Mouse (Mus musculus): Measurements from ENCODE around the gene Pdlim4. TPM values are rescaled to one million over a fixed set of nuclear protein-coding genes. Genes with fewer than 3 reads are reported as not detected.
A peak's percentile ranks its signal among the peaks of the same experiment; 100 is the strongest.

The Pdlim4 gene
- total RNA-seq, 1 experiment from 2014 or later: 2.3 TPM

DNA sequence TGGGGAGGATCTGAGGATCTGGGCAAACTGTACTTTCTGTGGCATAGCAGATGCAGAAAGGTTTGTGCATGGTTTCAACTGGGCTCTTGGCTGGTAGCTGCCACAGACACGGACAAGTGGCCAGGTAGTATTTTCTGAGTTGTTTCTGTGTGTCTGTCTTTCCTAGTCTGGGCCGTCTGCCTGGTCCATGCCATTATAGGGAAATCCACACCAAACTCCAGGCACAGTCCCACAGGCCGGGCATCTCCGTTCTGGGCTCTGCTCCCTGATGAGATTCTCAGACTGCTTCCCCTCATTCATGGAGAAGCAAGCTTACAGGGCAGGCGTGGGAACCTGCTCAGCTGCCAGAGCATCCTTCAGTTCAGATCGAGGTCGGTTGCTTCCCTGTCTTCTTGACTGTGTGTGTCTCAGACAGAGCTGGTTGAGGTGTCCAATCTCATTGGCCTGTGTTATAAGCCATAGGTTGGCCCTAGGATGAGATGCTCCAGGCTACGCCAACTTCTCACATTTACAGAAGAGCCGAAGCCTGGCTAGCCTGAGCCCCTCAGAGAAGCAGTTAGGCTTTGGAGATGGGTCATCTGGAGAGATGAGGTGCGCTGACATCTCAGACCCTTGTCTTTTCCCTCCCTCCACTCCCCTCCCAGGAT, 31.4 kb upstream of the Pdlim4 start, which contains the start of gene P4ha2:
Gene P4ha2, plus strand, starts transcription at position 51 of the 647 bp plus-strand sequence.
- no peak for ATAC-seq (ENCODE audit: extremely low read depth, insufficient number of reproducible peaks, low FRiP score, poor library complexity, severe bottlenecking)

DNA sequence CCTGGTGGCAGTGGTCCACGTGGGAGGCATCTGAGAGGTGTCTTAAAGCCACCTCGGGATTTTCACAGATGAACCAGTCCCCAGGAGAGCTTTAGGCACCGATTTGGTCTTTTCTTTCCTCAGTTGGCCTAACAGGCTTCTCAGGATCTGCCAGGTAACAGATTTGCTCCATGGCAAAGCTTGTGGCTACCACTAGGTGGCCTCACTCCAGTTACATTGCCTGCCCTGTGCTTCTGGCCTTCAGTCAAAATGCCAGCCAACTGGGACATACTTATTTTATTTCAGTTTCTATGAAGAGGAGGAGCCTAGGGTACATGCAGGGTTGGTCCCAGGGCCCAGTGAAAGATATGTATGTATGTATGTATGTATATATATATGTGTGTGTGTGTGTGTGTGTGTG, 24.2 kb upstream of the Pdlim4 start:
- ATAC-seq (ENCODE audit: extremely low read depth, insufficient number of reproducible peaks, low FRiP score, poor library complexity, severe bottlenecking): no peak

DNA sequence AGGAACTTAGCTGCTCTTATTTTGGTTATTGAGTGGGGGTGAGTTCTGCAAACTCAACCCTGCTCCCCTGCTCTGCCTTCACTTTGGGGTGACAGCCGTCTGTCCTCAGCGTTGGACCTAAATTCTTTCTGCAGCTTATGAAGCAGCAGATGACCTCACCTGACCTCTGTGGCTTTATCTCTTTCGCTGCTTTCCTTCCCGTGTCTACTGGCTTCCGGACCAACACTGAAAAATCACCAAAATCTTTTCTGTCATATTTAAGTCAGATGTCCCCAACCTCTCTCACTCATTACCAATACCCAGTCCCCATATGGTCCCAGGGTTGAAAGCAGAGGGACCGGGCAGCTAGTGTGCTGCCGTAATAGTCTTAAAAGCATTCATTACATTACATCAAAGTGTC, 23.4 kb upstream of the Pdlim4 start:
- ATAC-seq (ENCODE audit: extremely low read depth, insufficient number of reproducible peaks, low FRiP score, poor library complexity, severe bottlenecking): no peak

DNA sequence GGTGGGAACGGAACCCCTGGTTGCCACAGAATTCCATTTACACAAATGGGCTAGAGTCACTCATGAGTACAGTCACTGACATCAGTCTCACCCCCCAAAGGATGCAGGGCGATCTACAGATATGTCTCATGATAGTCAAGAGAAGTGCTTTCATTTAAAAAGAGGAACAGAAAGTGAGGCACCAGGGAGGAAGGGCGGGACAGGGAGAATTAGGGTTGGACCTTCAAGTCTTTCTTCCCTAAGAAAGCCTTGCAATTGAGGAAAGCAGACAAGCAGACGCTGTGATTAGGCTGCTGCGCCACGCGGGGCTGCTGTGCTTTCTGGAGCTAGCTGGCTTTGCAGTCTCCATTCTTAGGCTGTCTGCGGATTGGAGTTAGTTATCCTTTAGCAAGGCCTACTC, 22.9 kb upstream of the Pdlim4 start:
- peak; percentile 65; the same call in 1 of the 2 replicates for ATAC-seq (ENCODE audit: extremely low read depth, insufficient number of reproducible peaks, low FRiP score, poor library complexity, severe bottlenecking)

DNA sequence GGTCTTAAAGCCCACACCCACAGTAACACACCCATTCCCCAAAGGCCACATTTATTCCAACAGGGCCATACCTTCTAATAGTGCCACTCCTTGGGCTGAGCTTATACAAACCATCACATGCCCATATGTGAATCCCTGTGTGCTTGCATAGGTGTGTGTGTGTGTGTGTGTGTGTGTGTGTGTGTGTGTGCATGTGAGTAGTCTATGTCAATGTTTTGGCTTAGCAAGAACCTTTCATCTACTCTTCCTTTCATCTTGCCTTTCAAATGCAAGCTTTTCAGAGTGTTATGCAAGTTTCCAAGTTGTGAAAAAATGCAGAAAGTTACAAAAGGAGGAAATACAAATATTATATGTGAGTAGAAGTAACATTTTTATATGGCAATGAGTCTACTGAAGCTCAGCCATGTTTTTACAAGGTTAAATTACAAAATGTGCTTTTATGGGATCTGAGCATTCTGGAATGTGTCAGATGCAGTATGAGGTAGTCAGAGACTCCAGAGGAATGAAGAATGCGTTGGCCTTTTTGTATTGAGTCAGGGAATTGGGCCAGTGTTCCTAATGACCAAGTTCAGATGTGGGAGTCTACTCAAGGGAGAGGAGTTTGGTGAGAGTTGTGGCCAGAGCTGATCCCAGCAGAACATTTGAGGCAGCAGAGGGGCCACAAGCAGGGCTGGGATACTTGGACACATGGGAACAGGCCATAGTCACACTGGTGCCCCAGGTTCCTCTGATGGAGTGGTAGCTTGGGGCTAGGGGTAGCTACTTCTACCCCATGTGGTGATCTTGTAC, 21.5 kb upstream of the Pdlim4 start:
- no peak for ATAC-seq (ENCODE audit: extremely low read depth, insufficient number of reproducible peaks, low FRiP score, poor library complexity, severe bottlenecking)

DNA sequence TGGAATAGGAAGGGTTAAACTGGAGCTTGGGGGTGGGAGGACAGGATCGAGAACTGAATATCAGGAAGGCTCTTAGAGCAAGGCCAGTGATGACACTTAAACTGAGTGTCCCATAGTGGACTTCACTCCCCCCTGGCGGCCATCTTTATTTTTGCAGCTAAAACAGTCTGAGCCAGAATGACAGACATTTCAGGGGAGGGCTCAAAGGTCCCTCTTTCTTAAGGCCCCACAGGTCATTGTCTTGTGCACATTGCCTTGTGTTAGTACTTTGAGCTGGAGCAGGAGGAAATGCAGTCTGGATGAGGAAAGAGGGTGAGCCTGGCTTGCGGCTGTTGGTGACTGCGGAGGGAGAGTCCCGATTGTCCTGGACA, 20.1 kb upstream of the Pdlim4 start:
- peak; percentile 53; the same call in 1 of the 2 replicates for ATAC-seq (ENCODE audit: extremely low read depth, insufficient number of reproducible peaks, low FRiP score, poor library complexity, severe bottlenecking)

DNA sequence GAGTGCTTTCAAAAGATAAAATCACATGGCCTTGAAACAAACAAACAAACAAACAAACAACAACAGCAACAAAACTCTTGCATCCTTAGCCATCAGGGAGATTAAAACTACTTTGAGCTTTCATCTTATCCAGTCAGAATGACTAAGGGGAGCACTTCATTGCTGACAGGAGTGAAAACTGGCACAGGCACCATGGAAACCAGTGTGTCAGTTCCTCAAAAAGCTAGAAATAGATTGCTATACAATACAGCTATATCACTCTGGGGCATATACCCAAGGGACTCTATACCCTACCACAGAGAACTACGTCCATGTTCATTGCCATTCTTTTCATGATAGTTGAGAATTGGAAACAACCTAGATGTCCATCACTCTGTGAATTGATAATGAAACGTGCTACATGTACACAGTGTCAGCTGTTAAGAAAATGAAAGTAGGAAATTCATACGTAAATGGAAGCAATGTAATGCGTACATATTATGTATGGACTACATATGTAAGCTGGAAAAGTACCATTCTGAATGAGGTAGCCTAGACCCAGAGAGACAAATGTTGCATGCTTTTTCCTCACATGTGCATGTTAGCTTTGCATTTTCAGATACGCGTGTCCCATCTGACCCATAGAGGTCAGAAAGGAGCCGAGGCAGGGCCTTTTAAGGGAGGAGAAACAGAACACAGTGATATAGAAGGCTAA, 19.6 kb upstream of the Pdlim4 start:
- ATAC-seq (ENCODE audit: extremely low read depth, insufficient number of reproducible peaks, low FRiP score, poor library complexity, severe bottlenecking): no peak

DNA sequence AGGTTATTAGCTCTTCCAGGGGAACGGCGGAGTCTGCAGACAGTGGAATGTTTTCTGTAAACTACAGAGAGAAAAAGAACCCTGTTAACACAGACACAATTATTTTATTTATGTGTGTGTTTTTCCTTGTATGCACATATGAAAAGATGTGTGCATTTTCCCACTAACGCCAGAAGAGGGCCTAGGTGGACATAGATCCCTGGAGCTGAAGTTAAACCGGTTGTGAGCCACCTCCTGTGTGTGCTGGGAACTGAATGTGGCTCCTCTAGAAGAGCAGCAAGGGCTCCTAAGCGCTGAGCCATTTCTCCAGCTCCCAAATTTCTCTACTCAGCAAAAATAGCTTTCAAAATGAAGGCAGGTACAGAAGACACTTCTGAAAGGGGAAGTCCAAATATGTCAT, 17.0 kb upstream of the Pdlim4 start:
- no peak for ATAC-seq (ENCODE audit: extremely low read depth, insufficient number of reproducible peaks, low FRiP score, poor library complexity, severe bottlenecking)

DNA sequence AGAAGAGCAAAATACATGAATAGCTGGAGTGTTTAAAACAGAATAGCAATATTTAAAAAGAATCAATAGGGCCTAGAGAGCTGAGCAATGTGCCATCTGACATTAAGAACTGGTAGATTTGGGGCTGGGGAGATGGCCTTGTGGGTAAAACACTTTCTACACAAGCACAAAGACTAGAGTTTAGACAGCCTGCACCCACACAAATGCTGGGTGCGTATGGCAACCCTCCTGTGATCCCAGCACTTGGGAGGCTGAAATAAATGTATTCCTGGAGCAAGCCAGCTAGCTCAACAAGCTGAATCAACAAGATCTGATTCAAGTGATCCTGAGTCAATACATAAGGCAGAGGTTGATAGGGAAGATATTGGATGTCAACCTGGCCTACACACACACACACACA, 16.2 kb upstream of the Pdlim4 start:
- no peak for ATAC-seq (ENCODE audit: extremely low read depth, insufficient number of reproducible peaks, low FRiP score, poor library complexity, severe bottlenecking)

DNA sequence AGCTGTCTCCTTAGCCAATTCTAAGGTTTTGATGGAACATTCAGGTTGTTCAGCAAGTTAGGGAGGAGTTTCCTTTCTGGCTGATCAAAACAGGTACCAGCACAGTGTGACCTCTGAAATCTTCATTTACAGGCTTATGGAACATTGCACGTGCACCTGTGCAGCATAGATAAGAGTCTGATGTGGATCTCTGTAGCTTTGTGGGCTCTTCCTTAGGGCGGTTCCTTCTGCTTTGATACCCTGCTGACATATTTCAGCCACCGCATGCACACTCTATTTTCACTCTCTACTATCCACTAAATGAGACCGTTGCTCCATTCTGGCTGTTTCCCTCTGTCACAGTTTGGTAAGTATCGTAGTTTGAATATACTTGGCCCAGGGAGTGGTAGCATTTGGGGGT, 13.9 kb upstream of the Pdlim4 start:
- no peak for ATAC-seq (ENCODE audit: extremely low read depth, insufficient number of reproducible peaks, low FRiP score, poor library complexity, severe bottlenecking)

DNA sequence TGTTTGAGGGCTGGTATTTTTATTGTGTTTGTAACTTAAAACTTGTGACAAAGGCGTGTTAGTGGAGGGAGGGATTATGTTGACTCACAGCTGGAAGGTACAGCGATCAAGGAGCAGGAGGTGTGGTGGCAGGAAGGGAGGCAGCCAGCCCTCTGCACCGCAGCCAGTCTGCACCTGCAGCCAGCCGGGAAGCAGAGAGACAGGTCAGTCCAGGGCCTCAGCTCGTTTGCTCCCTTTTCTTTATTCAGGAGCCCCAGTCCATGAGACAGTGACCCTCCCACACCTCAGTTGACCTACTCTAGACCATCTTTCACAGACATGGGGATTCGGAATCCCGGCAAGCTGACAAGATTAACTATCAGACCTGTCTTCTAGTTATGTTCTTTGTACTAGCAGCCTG, 11.6 kb upstream of the Pdlim4 start:
- ATAC-seq (ENCODE audit: extremely low read depth, insufficient number of reproducible peaks, low FRiP score, poor library complexity, severe bottlenecking): no peak

DNA sequence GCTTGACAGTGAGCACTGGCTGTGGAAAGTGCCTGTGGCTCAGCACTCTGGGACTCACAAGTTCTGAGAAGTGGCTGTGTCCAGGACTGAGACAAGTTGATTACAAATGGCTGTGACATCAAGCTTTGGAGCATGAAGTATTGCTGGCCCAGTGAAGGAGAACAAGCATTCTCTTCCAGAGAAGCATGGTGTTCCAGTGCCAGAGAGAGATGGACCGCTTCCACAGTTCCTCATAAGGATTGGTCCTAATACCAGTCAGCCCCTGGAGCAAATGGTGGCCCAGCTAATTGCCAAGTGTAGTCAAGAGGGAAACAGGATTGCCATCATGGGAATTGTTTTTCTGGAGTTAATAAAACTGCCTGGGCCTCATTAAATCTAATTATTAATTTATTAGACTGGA, 7.3 kb upstream of the Pdlim4 start:
- no peak for ATAC-seq (ENCODE audit: extremely low read depth, insufficient number of reproducible peaks, low FRiP score, poor library complexity, severe bottlenecking)

DNA sequence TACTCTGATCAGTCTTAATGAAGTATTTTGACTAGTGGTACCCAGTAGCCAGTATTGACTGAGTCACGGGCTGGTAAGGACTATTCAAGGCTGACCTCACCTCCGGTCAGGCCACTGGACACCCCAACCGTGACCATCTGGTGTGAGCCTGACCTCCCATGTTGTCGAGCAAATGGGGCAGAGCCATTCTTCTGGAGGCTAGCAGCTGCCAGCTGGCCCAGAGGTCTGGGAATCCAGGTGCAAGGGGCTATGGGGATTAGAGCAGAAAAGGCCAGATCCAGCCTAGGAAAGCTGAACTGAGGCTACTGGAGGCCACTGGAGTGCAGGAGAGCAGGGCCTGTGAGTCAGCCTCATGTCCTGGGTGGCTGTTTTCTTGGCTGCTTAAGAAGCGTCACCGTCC, 6.5 kb upstream of the Pdlim4 start:
- no peak for ATAC-seq (ENCODE audit: extremely low read depth, insufficient number of reproducible peaks, low FRiP score, poor library complexity, severe bottlenecking)

DNA sequence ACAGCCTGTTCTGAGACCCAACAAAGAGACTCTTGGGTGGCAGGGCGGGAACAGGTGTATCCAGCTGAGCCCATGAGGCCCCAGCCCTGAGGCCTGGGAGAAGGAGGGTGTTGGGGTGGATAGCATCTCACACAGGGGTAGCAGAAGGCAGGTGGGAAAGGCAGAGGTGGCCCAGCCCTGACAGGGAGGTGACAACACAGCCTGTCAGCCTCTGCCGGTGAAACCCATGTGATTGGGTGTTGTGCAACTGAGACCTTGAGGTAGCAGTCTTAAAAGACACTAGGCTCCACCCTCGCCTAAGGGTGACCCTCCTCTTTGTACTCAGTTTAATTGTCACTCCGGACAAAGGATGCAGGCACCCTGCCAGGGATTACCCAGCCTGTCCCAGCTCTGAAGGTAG, 4.5 kb upstream of the Pdlim4 start:
- ATAC-seq (ENCODE audit: extremely low read depth, insufficient number of reproducible peaks, low FRiP score, poor library complexity, severe bottlenecking): no peak

DNA sequence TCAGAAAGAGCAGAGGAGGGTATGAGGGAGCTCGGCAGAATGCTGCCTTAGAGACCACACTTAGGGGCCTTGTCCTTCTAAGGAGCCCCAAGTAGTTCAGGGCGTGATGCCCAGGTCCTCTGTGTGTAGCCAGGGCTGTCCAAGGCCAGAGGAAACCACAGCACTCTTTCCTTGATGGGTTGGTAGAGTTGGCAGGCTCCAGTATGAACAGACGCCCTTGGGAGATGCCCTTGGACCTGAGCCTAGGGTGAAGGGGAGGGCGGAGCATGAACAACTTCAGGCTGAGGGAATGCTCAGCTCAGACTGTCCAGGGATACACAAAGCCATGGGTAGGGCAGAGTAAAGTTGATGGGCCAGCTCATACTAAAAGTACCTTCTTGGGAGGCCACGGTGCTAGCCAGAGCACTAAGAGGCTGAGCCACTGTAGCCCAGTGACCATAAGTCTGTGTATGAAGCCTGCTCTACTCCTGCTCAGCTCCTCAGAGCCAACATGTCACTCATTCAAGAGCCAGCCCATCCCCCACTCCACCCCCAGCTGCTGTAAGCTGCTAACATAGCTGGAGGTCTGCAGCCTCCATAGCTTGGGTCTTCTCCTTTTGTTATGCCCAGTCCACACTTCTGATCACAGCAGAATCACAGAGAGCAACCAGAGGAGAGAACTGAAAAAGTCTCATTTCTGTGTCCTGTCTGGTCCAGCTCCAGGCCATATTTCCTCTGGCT, 3.1 kb upstream of the Pdlim4 start:
- no peak for ATAC-seq (ENCODE audit: extremely low read depth, insufficient number of reproducible peaks, low FRiP score, poor library complexity, severe bottlenecking)

DNA sequence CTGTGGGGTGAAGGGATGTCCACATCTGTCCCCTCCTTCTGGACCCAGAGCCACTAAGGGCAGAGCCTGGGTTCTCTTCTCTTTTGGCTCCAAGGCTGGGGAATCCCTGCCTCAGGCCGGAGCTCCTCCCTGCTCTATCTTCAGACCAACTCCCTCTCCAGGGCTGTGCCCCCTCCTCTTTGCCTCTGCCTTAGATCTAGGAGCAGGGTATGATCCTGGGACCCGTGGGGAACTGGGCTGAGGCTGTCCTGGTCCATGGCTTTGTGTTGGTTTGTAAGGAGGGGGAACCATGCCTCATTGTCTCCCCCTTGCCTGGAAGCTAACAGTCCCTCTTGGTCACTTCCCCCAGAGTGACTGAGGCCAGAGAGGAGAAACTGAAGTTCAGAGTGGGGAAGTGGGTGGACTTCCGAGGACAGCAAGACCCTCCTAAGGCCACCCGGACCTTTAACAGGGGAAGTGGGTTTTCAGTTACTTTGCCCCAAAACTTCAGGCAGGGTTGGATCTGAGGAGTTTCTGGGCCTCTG, 756 bp downstream of the Pdlim4 start:
- no peak for ATAC-seq (ENCODE audit: extremely low read depth, insufficient number of reproducible peaks, low FRiP score, poor library complexity, severe bottlenecking)

DNA sequence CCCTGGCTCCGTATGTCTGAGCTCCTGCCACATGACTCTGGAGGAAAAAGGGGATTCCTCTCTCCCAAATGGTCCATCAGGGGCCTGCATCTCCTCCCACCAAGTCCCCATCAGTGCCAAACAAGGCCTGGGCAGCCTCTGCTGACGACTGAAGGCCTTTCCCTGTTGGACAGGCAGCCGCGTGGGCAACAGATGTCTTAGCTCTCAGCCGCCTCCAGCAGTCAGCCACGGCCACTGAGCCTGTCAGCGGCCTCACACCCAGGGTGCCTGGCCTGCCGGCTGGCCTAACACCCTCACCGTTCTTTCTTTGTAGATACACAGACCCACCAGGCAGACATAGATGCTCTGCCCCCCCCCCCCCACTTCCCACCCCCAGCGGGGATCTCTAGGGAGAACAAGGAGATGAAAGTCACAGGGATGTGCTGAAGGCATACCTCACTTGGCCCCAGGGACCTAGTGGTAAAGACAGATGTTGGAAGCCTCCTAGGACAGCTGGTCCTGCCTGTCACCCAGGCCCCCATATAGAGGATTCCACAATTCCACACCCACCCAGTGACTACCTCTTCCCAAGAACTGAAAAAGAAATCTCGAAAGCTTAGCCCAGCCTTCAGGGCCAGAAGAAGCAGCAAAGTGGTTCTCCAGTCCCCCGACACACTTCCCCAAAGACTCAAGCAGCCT, 1.4 kb downstream of the Pdlim4 start:
- no peak for ATAC-seq (ENCODE audit: extremely low read depth, insufficient number of reproducible peaks, low FRiP score, poor library complexity, severe bottlenecking)

DNA sequence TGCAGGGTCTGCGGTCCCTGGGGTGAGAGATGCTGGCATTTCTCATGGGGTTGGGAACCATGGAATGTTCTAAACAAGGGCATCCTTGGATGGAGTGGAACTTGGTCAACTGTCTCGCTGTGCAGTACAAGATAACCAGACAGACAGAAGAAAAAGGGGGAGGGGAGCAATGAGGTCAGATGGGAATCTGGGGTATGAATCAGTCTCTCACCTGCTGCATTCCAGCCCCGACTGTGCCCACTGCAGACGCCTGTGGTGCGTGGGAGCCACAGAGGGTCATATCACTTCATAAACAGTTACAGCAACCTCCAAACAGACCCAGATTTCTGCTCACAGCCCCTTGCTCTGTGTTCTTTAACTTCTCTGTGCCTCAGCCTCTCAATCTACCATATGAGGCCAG, 2.4 kb downstream of the Pdlim4 start:
- ATAC-seq (ENCODE audit: extremely low read depth, insufficient number of reproducible peaks, low FRiP score, poor library complexity, severe bottlenecking): no peak

DNA sequence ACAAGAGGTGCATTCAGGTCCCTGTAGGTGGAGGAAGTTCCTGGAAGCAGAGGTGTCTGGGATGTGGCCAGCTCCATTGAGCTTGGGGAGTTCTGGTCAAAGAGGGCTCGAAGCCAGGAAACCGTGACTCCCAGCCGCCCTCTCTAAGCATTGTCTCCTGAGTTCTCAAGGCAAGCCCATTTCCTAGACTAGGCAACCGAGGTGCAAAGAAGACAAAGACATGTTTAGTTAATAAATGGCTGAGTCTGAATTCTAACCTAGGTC, 3.0 kb downstream of the Pdlim4 start:
- no peak for ATAC-seq (ENCODE audit: extremely low read depth, insufficient number of reproducible peaks, low FRiP score, poor library complexity, severe bottlenecking)
